Mouse (Mus musculus): ENCODE measurements around the gene Rnps1. TPM values are rescaled to one million over a fixed set of nuclear protein-coding genes. Genes with fewer than 3 reads are reported as not detected.
"Not testable (repeated sequence)": the region's sequence is repeated elsewhere in the genome, so short reads cannot be mapped to it uniquely, and the experiment has no call there.

Rnps1 gene
- total RNA-seq, 2 experiments from 2014 or later = 94.7 to 97.3 TPM

DNA sequence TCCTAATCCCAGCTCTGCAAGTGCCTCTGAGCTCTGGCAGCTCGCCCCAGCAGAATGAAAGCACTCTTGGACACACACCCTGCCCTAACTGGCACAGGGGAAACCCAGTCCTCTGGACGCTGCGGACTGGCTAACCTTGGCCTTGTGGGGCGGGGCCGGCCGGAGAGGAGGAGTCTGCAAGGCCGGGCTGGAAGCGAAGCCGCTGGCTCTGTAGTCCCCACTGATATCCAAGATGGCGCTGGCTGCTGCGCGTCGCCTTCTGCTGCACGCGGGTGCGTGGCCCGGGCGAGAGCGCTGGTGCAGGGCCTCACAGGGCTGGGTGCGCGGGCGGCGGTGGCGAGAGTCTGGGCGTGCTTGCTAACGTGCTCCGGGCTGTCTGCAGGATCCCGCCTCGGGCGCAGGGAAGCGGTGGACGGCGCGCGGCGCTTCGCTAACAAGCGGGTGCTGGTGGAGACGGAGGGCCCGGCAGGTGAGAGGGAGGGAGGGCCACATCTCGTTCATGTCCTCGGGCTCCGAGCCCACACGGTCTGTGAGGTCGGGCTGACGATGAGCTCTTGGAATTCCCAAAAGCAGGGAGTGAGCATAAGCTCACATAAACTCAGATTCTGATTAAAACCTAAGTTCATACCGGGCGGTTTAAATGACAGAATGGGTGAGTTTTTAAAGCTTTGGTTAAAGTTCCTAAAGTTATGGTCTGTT, 12.3 kb downstream of the Rnps1 start, which contains the start of gene Eci1:
Gene Eci1 (plus strand): TSS at position 171 of the 699 bp plus-strand sequence.
- intact Hi-C loops (cut with DNase I) = no loop called here
- peak; percentile 96 to 97 for DNase-seq

DNA sequence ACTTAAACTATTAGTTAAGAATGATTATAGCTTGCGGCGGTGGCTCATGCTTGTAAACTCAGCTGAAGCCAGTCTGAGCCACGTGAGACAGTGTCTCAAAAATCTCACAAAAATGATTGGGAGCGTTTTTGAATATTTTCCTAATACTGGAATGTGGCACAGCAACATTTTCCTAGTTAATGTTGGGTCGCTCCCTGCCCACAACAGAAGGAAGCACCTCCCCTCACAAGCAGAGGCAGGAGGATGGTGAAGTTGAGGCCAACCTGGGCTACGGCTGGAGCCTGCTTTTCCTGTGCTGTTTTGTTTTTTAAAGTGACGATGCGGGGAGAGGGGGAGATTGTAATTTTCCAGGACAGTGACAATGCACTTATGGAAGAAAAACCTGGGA, 12.8 kb downstream of the Rnps1 start:
- peak; percentile 39 to 48 for DNase-seq
- intact Hi-C loops (cut with DNase I) = no loop called here

DNA sequence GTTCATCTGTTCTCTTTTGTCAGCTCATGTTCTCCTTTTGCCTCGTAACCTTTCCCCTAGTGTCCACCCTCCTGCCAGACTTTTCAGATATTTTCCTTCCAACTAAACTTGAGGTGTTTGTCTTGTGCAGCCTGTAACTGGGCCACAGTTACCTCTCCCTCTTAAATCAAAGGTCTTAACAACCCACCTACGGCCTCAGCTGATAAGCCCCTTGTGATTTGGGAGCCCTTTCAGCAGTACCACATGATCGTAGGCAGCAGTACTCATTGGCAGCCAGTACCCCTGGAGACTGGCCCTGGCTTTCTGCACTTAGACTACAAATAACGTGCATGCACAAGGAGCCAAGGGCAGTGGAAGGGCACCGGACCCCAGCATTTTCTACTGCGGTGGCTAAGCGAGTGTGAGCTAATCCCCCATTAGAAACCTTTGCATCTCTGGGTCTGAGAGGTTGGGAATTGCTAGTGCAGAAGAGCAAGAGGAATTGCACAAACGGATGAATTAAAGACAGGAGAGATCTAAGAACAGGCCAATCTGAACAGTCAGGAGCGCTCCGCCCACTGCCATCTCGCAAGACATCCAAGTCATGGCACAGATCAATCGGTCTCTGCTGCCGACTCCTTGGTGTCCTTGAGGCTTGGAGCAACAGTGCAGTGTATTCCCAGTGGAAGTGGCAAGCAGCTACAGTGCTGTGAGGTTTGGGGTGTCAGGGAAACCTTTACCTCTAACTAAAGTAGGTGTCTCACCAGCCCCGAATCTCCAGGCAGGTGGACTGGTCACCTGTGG, 15.0 kb downstream of the Rnps1 start:
- intact Hi-C loops (cut with DNase I) = no loop called here
- peak; percentile 75 to 81 for DNase-seq

DNA sequence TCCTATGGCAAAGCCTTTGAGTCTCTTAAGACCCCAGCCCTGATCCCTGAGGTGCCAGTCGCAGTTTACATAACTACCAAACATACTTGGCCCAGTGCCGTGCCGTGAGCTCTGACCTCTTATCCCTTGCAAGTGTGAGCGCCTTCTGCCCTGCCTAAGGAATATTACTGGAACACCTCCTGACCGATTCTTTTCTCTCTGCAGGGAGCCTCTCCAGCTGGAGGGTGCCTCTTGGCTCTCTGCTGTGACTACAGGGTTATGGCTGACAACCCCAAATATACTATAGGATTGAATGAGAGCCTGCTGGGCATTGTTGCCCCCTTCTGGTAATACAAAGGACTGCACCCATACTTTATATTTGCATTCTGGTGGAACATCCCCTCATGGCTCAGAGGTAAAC, 22.7 kb downstream of the Rnps1 start:
- DNase-seq = peak; percentile 49 to 69
- intact Hi-C loops (cut with DNase I) = no loop called here

DNA sequence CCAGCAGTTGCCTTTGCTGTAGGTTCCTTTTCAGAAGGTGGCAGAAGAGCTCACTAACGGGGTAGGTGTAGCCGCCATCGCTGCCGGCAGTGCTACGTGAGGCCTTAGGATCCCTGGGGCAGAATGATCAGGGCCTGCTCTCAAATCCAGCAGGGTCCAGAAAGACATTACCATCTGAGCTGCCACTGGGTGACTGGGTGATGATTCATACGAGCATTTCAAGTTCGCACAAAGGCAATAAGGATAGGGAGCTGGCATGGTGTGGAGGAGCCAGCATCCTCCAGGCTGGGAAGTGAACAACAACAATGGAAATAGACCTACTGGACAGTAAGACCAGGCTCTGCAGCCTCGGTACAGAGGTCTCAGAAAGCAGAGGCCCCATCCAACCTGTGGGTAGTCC, 26.0 kb downstream of the Rnps1 start:
- intact Hi-C loops (cut with DNase I) = no loop called here
- DNase-seq = no peak

DNA sequence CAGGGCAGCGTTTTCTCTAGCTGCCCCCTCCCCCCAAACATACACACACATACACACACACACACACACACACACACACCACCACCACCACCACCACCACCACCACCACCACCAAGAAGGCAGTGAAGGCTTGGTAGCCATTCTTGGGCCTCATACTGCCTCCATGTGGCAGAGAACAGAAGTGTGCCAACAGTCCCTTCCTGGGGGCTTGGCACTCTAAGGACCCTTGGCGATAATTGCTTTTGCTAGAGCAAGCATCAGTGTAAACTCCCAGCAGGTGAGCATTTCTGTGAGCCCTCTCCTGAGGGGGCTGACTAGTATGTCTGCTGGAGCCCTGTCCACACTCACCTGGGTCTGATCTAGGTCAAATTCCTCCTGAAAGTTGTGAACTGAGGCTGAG, 26.8 kb downstream of the Rnps1 start:
- intact Hi-C loops (cut with DNase I) = no loop called here
- no peak for DNase-seq

DNA sequence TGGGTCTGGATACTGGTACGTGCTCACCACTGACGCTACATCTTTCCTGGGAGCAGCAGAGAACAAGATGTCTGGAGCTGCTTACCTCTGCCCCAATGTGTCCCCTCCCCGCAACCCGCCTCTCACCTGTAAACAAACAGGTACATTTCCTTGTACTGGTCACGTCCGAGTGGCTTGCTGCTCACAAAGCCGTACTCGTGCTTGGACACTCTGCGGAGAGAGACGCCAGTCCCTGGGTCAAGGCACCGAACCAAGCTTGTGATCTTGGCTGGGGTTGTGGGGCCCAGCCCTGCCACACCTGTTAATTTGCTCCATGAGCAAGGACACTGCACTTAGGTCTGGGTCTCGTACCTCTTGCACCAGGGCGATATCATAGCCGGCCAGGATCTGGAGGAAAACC, 27.7 kb downstream of the Rnps1 start:
- intact Hi-C loops (cut with DNase I) = no loop called here

DNA sequence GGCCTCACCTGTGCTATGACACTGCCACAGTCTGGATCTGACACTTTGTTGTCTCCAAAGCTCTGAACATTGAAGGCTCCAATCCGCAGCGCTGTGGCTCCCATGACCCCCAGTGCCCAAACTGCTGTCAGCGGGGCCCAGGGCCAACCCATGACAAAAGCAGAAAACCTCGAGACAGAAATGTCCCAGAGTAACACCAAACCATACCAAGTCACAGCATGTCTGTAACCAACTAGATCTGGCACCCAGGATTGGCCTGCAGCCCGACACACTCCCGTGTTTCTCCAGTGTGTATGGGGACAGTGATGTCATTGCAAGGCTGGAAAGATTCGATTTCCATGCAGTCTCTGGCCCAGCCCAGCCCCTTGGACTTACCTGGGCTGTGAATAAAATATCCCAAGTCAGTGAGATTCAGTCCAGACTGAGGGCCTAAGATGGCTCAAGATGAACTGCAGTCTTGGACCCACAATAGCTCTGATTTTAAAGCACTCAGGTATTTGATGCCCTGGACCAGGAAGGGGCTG, 28.3 kb downstream of the Rnps1 start, which contains the start of gene Dnase1l2:
Gene Dnase1l2 (minus strand): TSS at position 474 of the 524 bp plus-strand sequence.
- intact Hi-C loops (cut with DNase I) = no loop called here
- no peak for DNase-seq

More for the DNA sequence above, 27.7 kb downstream of the Rnps1 start:
- DNase-seq = no peak

DNA sequence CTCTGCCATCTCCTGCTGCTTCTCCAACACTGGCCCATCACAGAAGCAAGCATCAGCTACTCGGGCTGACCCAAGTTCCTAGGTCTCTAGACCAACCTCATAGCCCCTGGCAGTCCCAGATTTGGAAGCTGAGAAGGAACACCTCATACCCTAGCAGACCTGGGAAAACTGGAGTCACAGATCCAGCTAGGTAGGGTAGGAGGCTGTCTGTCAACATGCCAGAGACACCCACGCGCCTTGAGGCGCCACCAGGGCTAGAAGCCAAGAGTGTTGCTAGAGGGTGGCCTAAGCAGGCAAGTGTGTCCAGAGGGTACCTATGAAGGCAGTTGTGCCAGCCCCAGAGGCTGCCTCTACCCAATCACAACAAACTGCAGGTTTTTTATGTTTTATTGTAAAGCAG, 29.0 kb downstream of the Rnps1 start:
- intact Hi-C loops (cut with DNase I) = no loop called here
- no peak for DNase-seq

DNA sequence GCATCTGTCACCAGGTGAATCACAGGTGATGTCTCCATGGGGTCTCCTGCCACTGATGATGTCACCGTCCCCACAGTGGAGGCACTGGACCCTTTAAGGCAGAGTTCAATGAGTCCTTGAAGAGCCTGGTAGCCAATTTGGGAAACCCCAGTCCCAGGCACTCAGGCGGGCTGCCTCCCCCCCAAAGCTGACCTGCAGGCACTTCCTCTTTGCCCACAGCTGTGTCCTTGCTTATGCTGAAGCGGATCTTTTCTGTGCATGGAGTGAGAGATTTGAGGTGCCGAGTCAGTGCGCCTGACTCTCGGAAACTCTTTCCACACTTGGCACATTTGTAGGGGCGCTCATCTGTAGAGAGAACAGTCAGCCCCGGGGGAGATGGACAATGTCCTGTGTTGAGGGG, 32.2 kb downstream of the Rnps1 start:
- DNase-seq = no peak
- intact Hi-C loops (cut with DNase I) = no loop called here

DNA sequence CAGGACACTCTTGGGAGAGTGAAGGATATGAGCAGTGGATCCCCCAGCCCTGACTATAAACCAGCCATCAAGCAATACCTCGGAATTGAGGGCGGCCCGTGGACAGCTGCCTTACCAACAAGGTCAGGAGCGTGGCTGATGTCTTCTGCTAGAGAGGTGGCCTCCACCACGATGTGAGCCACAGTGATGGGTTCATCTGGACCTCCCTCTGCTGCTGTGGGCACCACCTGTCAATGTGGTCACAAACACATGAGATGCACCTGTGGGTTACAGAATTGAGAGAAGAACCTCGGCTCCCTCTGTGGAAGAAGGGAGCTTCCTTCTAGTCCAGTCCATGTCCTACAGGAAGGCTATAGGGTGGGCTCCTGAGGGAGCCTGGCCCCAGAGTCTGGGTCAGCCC, 35.1 kb downstream of the Rnps1 start:
- intact Hi-C loops (cut with DNase I) = no loop called here
- no peak for DNase-seq

DNA sequence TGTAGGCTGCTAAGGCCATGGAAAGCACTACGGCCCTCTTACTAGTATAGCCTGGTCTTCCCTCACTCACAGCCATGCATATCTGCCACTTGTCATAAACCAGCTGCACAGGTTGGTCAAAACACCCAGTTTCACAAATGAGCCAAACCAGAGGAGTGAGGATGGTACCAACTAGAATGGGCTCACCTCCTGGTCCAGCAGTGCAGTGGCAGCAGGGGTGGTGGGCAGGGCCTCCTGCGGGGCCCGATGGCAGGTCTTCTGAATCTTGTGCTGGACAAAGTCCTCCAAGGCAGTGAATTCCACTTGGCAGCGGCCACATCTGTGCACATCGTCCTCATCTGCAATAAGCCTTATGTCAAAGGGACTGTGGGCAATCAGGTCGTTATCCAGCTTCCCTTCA, 36.9 kb downstream of the Rnps1 start:
- no peak for DNase-seq
- intact Hi-C loops (cut with DNase I) = no loop called here

DNA sequence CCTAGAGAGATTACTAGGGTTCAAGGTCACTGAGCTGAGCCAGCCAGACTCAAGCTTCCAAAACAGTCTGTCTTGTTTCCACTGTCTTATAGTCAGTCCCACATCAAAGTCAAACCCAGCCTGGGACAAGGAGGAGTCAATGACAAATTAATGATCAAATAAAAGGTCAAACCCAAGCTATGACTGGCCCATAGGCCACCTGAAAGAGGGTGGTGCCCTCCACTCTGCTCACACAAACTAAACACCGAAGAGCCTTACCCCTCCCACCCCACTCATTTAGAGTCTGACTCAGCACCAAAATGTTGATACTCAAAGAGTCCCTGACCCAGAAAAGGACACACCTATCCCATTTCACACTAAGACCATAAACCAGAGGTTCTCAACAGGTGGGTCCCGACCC, 39.0 kb downstream of the Rnps1 start:
- intact Hi-C loops (cut with DNase I) = loop anchor here (2.0 kb wide), 1 partner anchor 37 kb away; no protein-coding TSS in a partner anchor
- DNase-seq = no peak

DNA sequence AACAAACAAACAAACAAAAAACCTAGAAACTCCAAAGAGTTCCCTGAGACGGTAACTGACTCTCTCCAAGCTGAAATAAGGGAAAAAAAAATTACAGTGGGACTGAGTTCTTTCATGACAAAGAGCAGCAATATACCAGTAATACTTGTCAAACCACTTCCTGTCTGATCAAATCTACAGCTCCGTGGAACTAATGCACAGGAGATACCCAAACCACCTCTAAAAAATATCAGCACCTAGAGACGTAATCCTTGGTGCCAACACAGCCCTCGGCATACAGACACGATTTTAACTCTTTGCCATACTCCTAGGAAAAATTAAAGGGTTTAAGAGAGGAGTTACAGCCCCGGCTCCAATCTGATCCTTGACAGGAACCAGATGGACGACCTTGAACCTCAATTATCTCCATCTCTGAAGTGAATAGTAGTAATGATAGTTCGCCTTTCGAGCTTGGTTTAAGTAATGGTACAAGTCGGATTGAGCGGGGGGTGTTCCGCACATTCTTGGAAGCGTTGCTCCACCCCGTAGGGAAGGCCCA, 39.9 kb downstream of the Rnps1 start:
- intact Hi-C loops (cut with DNase I) = no loop called here
- DNase-seq = no peak

DNA sequence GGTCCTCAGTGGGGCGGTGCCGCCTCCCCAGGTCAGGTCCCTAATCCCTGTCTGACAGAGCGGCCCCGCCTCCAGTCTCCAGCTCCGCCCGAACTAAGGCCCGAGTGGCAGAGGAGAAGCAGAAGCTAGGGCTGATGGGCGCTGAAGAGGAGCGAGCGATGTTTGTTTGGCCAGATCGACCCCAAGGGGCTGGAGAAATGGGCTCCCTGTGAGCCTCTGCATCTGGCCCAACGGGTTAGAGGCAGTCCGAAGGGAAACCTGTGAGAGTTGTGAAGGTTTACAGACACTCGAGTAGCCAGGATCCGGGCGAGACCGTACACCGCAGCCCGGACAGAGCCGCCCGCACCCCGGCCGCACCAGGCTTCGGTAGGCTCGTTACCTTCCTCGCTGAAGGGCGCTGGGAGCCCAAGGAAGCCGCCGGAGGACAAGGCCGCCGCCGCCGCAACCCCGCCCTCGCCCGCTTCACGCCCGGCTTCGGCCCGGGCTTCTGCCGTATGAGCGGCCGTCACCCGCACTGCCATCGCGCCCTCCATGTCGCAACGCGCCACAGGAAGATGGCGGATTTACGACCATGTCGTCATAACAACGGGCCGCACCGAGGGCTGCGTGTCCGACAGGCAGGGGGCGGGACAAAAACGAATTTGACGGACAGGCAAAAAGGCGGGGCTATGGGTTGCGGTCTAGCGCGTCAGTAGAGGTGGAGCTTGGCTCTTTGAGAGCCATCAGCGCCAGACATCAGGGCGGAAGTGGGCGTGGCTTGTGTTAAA, 40.6 kb downstream of the Rnps1 start:
- DNase-seq = peak; percentile 100
- intact Hi-C loops (cut with DNase I) = no loop called here

DNA sequence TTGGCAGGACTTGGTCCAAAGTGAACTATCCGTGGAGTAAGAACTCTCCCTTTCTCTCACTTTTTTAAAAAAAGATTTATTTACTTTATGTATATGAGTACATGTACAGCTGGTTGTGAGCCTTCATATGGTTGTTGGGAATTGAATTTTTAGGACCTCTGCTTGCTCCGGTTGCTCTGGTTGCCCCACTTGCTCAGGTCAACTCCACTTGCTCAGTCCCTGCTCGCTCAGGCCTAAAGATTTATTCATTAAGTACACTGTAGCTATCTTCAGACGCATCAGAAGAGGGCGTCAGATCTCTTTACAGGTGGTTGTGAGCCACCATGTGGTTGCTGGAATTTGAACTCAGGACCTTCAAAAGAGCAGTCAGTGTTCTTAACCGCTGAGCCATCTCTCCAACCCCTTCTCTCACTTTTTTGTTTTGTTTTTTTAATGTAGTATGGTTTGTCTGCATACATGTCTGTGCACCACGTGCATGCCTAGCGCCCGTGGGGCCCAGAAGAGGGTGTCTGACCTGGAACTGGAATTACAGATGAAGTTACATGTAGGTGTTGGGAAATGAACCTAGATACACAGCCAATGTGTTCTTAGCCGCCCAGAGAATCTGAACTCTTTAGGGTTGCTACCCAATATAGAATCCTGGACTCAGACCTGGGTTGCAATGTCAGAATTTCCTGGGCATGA, 41.3 kb downstream of the Rnps1 start:
- DNase-seq; intact Hi-C loops (cut with DNase I): not testable (repeated sequence)

DNA sequence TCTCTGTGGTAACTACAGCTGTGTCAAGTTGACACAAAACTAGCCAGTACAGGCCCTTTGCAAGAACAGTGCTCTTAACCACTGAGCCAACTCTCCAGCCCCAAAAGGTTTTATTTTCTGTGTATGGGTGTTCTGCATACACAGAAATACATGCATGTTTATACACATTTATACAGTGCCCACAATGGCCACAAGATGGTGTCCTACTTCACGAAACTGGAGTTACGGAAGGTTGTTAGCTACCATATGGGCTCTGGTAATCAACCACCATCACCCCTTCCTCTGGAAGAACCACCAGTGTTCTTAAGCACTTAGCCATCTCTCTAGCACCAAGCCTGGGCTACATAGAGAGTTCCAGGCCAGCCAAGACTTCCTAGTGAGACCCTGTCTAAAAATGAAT, 47.2 kb downstream of the Rnps1 start:
- no peak for DNase-seq
- intact Hi-C loops (cut with DNase I) = no loop called here

DNA sequence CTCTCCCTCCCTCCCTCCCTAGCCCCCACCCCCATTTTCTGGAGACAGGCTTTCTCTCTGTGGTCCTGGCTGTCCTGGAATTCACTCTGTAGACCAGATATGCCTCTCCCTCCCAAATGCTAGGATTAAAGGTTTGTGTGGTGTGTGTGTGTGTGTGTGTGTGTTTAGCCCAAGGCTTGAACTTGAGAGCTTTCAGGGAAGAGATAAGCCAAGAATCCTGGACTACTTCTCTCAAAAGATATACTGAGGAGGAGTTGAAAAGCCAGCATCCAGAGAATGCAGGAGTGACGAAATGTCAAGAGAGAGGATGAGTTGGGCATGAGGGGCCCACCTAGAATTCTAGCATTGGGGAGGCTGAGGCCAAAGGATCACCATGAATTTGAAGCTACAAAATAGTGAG, 48.6 kb downstream of the Rnps1 start:
- intact Hi-C loops (cut with DNase I) = no loop called here

DNA sequence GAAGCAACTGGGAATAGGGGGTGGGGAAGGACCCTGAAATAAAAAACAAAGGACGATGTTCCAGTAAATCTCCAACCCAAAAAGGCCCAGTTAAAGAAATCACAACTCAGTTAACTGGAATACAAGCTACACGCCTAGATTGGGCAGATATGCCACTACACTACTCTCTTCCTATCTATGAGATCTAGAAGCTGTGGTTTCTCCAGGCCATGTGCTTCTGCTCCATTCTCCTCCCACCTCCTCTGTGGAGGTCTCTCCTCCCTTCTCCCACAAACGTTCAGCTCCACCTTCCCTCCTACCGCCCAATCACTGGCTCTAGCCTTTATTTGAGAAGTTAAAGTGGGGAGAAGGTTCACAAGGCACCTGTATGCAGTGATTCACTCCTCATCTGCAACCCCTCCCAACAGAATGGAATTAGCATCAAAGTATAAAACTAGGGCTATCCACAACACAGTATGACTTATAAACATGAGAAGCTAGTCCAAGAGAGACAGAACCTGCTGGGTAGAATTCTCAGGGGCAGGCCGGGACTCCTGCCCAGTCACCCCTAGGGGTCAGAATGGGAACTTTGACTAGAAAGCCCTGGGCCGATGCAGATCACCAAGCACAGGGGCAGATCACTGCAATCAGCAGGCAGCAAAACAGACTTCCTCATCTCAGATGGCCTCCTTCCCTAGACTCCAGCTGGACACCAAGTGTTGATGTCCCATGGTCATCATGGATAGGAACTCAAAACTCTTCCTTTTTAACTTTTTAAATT, 49.2 kb downstream of the Rnps1 start:
- intact Hi-C loops (cut with DNase I) = no loop called here
- no peak for DNase-seq

More for the DNA sequence above, 48.6 kb downstream of the Rnps1 start:
- no peak for DNase-seq
